Mouse (Mus musculus) pancreas, adult 10 weeks (tissue): ENCODE data around the gene Gm20865. TPM values are rescaled to one million over a fixed set of nuclear protein-coding genes. Genes with fewer than 3 reads are reported as not detected.

ENCODE experiments used
- polyA plus RNA-seq: library from polyadenylated mRNA; stranded (reverse); fragments of 350-450 nt; fragmentation: Illumina TruSeq; extraction: RNeasy Lipid Tissue Mini Kit (QIAGEN cat#74804); gene quantifications from one replicate; pipeline ENCODE4 v1.2.3, GENCODE M21; 2015; ENCODE audit warnings: low read depth, low replicate concordance; ENCODE audit not compliant: insufficient read depth

Gm20865 gene
- polyA plus RNA-seq: not detected

DNA sequence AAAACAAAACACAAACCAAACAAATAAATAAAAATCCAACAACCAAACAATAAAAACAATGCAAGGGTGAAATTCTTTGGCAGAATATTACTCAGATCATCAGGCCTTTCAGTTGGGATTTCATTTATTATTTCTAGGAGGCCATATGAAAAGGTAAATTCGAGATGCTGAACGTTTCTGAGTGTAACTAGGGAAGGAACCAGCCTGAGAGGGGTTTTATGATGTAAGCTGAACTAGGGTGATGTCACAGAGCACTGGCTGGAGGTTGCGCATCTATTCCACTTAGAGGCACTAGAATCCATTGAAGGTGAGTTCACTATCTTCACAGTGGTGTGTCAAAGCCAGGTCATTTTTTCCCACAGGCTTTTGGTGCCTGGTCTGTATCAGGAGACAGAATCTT, at the start of gene Gm20865:
Gene Gm20865 (plus strand): TSS at position 301 of the 400 bp plus-strand sequence.

Other genes starting within 250 kb of the Gm20865 start
- gene Gm29866, start 247.9 kb upstream of the Gm20865 start, polyA plus RNA-seq: not detected
- not detected for gene Gm20909, start 77.0 kb upstream of the Gm20865 start, polyA plus RNA-seq